Mouse (Mus musculus) urinary bladder, adult 2 months (tissue): ENCODE results near the gene Agap3. TPM values are rescaled to one million over a fixed set of nuclear protein-coding genes. Genes with fewer than 3 reads are reported as not detected.

ENCODE experiments used
- DNase-seq: peaks from one replicate; pipeline ENCODE4 v3.0.0; 2022; ENCODE audit warnings: low spot score
- polyA plus RNA-seq: library from polyadenylated mRNA; depleted of rRNA; stranded (reverse); fragments of >200 nt; gene quantifications from 2 replicates; pipeline ENCODE4 v1.2.3, GENCODE M21; 2012

Agap3 gene
- polyA plus RNA-seq, 1 experiment, result 55.8 TPM

- no peak for DNase-seq
Measured at GRCm38 (mm10) chr5:24428596-24428995, 23.4 kb upstream of the Agap3 start.

GRCm38 (mm10) chr5:24433993-24434392 is 18.0 kb upstream of the Agap3 start:
- no peak for DNase-seq

DNA sequence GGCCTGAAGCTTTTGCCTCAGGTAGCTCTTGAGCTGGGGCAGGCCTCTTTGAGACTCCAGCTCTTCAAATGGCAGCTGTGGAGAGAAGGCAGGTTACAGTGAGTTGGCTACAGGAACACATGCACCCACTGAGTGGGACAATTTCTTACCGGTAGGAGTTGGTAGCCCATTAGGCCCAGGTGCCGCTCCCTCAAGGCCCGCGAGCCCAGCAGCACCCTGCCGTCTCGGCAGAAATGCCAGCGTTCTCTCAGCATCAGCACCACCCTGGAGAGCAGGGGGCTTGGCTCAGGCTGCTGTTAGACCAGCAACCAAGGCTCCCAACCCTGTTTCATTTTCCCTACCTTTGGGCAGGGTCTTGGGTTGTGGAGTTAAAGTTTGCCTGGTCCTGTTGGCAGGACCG is 10.8 kb upstream of the Agap3 start:
- no peak for DNase-seq

DNA sequence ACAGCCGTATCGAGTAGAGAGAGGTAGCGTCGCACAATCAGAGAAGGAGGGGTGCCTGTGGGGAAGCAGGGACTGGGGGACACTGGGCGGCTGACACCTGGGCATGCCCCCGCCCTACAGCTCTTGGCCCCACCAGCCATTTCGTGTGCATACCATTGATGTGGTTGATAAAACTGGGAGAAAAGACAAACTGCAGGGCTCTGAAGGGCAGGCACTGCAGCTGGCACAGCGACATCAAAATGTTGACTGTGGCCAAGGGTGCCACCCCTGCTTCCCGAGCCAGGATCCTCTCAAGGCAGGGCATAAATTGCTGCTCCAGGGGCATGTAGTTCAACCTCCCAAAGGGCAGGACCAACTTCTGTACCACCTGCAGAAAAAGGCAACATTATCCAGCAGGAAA is 9.9 kb upstream of the Agap3 start:
- DNase-seq, result no peak

GRCm38 (mm10) chr5:24443204-24443603 is 8.8 kb upstream of the Agap3 start:
- no peak for DNase-seq

GRCm38 (mm10) chr5:24443927-24444326 is 8.1 kb upstream of the Agap3 start:
- no peak for DNase-seq

GRCm38 (mm10) chr5:24444746-24445427 is 7.1 kb upstream of the Agap3 start, which contains the start of gene Fastk:
Fastk (minus strand) TSS chr5:24445287.
- DNase-seq, result peak; percentile 93

GRCm38 (mm10) chr5:24445428-24446080 is 6.4 kb upstream of the Agap3 start:
- no peak for DNase-seq

DNA sequence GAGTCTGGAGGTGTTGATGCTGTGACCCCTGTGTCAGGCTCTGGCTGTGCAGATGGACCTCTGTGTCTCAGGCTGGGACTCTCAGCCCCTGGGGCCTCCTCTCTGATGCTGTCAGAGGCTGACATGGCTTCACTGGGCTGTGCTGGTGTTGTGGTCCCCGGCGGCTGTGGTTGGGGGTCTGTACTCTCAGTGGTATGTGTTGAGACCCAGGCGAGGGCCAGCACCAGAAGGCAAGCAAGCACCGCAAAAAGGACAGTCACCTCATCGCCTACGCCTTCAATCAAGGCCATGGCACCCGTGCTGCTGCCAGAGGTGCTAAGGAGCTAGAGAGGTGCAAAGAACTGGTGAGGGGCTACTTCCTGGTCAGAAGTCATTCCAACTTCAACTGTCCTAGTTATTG is 5.3 kb upstream of the Agap3 start:
- DNase-seq, result no peak

DNA sequence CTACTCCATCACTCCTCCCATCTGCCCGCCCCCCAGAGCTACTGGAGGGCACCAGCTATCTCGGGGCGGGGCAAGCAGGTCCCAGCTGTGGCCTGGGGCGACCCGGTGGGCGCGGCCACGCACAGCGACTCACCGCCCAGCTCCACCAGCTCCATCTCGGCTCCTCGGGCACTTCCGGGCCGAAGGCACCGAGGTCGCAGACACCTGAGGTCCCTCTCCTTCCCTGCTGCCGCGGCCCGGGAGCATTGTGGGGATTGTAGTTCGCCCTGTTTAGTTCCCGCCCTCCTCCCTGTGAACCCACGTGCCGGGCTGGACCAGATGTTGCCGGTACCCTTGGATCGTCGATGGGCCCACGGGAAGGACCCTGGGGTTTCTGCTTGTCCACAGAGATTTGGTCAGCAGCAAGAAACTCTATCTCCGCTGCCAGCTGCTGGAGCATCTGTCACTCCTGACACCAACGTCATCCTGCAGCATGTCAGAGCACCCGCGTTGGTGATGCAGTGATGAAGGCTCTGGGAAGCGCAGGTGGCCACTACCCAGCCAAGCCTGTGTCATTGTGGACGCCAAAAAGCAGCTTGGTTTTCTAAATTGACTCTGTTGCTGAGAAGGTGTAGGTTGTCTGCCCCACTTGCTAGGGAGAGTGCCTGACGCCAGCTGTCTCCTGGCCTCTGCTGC is 4.2 kb upstream of the Agap3 start, which contains the start of gene Tmub1:
Gene Tmub1, minus strand, starts transcription at position 231 of the 675 bp plus-strand sequence.
- peak; percentile 68 for DNase-seq

GRCm38 (mm10) chr5:24451264-24452029 is 530 bp upstream of the Agap3 start:
- peak; percentile 80 for DNase-seq

GRCm38 (mm10) chr5:24452691-24453233 is 785 bp downstream of the Agap3 start:
- DNase-seq, result peak; percentile 36

DNA sequence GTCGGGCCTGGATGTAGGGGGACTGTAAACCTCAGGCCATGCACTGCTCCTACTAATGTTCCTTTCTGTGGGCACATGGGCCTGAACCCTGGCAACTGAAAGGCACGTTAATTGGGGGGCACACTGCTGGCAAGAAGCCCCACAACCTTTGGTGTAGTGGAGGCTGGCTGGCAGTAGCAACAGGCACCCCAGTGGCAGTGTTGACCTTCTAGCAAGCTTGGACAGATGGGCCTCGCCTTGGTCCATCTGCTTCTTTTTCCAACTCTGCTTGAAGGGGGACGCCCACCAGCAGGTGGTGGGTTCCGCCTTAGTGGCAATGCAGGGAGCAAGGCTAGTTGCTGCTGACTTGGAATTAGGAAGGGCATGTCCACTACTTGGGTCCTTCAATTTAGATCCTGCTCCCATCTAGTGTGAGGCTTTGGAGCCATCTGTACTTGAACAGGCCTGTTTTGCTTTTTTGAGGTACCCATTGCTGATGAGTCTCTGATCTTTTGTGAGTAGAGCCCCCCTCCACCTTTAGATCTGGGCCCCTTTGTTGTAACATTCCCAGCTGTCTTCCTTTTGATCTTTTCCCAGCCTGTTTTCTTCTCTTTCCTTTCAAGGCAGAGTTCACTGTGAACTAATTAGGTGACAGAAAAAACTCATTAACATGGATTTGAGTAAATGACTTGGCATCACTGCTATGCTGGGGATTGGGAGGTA is 1.5 kb downstream of the Agap3 start:
- DNase-seq, result peak; percentile 26

GRCm38 (mm10) chr5:24453985-24454303 is 2.0 kb downstream of the Agap3 start:
- no peak for DNase-seq

DNA sequence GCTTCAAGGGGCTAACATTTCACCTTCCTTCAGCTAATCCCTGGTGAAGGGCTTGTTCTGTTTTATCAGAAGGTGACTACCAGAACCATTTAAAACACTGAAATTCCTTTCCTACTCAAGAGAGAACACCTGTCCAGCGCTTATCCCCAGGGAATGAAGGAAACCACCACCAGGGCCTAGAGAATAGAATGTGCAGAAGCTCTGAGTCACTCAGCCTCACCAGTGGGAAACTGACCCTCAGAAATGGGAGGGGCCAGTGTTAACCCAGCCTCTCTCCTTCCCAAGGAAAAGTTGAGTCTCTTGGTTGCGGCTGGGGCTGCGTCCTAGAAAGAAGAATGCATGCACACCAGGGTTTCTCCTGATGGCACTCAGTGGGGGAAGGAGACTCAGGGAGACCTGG is 3.1 kb downstream of the Agap3 start:
- no peak for DNase-seq

DNA sequence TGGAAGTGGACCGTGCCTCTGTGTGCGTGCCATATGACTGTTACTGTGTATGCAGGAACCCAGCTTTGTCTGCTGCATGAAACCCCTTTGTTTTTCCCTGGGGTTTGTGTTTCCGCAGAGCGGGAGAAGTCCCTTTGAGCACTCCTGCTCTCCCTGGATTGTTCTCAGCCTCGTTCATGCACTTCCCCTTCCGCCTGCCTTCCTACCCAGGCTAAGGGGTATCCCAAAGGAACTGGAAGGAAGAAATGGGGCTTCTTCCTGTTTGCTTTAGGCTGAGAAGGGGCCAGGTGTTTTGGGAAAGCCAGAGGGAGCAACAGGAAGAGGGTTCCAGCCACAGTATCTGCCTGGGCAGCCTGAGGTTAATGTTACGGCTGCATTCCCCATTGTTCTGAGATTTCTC is 3.6 kb downstream of the Agap3 start:
- no peak for DNase-seq

DNA sequence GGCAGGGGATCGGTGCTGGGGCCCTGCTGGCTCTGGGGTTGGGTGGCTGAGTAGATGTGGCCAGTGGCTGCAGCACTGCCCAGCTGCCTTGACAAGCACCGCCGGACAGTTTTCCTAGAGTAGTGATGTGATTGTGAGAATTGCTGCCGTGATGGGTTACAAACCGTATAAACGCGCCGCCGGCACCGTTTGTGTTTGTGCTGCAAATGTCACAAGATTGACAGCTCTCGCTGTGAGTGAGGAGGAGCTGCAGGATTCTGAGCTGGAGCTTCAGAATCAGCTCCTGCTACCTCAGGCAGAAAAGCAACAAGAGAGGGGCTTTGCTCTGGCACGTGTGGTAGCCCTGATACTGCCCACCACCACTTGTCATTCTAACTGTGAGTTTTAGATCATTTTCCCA is 14.8 kb downstream of the Agap3 start:
- no peak for DNase-seq

DNA sequence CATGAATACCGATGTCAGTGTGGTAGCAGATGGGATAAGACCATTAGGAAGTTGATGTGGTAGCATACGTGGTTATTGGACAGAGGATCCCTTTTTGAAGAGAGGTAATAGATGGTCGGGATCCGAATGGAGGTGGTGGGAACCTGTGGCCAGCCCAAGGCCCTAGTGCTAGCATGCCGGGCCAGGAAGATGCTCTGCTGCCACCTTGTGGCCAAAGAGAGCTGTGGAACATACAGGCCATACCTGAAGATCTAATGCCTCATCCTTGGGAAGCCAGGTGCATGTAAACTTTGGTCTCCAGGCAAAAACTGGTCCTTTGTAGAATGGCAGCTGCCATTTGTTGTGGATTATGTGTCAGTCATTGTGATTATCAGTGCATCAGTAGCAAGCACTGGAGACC is 18.6 kb downstream of the Agap3 start:
- DNase-seq, result no peak

DNA sequence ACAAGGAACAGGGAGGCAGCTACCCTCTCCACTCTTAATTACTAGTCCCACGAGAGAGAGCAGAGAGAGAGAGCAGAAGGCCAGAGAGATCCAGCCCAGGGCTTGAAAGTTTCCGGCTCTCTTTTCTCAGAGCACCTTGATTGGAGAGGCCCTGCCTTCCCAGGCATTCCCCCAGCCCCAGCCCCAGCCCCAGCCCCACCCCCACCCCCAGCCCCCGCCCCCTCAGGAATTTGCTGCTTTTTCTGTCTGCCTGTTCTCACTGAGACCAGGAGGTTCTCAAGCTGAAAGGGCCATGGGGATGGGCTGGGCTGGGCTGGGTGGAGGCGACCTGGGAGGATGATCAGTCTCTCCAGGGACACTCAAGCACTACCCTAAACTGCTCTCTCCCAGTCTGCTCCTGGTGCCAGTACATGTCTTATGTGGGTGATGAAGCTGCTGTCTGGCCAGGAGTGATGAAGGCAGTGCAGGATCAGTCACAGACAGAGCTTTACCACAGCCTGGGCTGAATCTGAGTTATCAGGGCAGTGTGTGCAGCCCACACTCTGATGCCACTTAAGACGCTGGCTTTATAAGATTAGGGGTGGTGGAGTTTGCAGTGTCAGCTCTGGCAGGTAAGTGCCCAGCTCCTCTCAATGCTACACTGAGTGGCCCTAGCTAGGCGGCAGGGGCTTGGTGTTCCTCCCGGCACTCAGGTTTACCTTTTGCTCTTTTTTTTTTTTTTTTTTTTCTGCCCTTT is 21.1 kb downstream of the Agap3 start:
- no peak for DNase-seq

- DNase-seq, result peak; percentile 65
Measured at GRCm38 (mm10) chr5:24474025-24474722, 22.2 kb downstream of the Agap3 start.
